Mouse (Mus musculus): ENCODE data around the gene Rgs14.
A peak's percentile ranks its signal among the peaks of the same experiment; 100 is the strongest.

Rgs14 gene

DNA sequence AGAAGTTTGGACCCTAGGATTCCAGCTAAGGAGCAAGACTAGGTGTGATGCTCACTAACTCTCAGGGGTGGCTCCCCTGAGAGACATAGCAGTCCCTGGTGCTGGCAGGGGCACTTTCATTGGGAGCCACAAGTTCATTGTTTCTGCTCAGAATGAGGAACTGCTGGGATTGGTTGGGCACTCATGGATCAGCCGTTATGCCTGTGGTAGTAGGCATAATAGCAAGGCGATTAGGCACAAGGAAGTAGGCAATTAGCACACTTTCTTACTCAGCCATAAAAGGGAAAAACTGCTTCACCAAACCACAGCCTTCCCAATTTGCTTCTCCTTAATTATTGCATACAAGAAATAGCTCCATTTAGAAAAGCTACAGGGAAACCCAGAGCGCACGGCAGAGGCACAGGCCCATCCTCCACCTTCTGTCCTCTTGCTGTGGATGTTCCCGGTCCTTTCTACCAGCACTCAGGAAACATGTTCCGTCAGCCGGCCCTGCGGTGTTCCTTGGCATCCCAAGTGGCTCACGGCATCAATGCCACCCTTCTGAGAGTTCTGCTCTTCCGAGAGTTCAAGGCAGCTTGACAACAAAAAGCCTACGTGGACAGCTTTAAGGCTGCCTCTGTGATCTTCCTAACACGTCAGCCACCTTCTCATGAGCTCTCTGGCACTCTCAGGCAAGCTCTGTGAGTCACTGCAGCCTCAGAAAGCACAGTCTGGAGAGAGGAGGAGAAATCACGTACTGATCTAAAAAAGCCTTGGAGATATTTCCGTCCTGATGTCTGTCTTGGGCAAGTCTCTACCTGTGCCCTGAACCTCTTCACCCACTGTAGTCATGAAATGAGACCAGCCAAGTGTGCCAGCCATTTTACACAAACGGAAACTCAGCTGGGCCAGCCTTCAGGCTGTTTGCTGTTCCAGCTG, 34.7 kb downstream of the Rgs14 start:
- DNase-seq (ENCODE audit: inconsistent ontology term): peak; percentile 54

DNA sequence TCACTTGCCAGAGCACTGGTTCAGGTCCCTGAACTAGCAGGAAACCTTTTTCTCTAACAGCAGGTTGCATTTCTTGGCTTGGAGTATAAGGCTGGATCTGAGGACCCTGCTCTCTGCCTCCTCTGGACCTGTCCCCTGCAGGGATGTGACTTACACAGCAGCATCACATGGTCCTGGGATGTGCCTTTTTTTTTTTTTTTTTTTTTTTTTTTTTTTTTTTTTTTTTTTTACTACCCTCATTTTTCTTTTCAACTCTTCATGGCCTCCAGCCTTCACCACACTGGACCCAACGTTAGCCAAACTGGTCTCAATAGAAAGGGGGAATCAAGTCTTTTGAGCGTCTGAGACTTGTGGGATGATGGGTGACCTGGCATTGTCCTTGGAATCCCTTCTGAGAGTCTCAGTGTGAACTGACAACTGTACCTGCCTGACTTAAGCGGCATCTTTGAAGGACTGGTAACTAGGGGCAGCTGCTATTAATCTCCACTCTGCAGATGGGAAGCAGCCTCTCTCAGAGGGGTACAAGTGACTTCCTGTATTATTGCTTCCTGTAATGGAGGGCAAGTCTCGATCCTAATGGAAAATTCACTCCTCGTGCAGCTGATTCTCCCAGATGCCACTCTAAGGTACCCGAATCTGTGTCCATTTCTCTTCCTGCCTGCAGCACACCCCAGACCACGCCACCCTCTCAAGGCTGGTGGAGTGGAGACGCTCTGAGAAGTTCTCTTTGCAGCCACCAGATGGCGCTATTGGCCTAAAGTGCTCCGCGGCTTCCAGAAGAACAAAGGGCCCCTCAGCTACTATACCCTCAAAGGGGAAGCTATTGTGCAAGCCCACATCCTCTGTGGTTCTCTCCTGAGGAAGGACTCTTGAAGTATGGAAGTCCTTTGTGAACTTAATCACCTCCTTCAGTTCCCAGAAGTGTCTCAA, 35.6 kb downstream of the Rgs14 start:
- DNase-seq (ENCODE audit: inconsistent ontology term): peak; percentile 69

DNA sequence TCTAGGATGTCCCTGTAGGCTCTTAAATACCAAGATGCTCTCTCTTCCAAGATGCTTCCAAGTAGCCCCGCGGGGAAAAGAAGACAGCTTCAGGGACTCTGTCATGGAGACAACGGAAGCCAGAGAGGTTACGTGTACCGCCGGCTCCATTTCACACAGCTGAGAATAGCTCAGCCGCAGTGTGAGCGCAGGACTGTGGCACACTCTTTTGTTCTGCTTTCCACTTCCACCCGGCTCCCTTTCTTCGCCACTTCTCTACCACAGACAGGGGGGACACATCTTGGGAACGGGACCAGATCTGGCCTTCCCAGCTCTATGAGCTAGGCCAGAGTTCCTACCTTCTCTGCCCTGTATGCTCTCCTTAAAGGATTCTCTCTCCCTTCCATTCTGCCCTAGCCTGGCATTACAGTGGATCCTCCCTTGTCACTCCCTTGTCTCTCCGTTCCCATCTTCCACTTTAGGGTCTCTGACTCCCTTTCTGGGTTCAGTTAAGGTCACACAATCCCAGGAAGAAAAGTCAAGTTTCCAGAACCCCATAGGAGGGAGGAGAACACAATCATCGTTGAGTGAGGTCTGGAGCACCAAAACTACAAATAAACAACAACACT, 36.4 kb downstream of the Rgs14 start:
- DNase-seq (ENCODE audit: inconsistent ontology term): no peak

DNA sequence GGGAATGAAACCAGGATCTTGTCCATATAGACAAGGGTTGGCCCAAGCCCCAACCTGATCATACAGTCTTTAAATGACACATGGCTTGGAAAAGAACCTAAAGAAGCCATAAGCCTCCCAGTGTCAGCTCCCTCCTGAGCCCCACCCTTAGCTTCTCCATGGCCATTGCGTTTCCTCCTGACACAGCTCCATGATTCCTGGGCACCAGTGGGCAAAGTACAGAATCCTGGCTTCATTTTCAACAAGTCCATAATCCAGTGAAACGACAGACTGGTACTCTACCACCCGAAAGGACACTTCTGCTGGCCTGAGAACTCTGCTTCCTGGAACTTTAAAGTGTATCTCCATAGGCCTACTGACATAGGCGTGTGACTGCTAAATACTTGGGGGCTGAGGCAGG, 37.8 kb downstream of the Rgs14 start:
- no peak for DNase-seq (ENCODE audit: inconsistent ontology term)

DNA sequence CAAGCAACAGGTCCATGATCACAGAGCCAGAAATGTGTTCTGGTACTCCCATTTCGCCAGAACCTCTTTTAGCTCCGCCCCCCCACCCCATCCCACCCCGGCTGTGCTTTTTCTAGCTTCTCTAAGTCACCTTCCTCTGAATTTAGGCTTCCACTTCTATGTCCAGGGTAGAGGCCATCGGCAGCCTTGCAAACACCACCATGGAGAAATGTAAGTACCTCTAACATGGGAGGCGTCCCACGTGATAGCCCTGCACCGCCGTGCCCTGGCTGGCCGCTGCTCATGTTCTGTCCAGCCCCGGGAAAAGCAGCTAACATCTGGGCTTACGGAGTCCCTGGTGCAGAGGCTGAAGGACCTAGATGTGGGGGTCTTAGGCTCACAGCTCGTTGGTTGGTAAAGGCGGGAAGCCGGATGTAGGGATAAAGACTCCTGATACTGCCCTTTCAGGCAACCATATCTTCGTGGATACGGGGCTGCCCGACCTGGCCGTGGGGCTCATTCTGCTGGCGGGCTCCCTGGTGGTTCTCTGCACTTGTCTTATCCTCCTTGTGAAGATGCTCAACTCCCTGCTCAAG, 39.1 kb downstream of the Rgs14 start:
- no peak for DNase-seq (ENCODE audit: inconsistent ontology term)

DNA sequence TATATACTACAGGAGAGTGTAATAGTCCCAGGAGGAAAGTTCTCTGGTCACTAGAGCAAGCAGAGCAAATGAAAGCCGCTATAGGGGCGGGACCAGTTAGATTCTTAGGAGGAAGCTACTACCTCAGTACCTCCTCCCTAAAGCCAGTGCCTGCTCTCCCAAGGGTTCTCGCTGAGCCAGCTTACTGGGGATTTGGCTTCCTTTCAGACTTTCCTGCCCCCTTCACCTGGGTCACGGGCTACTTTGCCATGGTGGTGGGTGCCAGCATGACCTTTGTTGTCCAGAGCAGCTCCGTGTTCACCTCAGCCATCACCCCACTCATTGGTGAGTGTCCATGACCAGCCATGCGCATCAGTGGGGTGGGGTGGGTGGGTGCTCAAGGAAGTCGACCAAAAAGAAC, 42.3 kb downstream of the Rgs14 start:
- no peak for DNase-seq (ENCODE audit: inconsistent ontology term)

DNA sequence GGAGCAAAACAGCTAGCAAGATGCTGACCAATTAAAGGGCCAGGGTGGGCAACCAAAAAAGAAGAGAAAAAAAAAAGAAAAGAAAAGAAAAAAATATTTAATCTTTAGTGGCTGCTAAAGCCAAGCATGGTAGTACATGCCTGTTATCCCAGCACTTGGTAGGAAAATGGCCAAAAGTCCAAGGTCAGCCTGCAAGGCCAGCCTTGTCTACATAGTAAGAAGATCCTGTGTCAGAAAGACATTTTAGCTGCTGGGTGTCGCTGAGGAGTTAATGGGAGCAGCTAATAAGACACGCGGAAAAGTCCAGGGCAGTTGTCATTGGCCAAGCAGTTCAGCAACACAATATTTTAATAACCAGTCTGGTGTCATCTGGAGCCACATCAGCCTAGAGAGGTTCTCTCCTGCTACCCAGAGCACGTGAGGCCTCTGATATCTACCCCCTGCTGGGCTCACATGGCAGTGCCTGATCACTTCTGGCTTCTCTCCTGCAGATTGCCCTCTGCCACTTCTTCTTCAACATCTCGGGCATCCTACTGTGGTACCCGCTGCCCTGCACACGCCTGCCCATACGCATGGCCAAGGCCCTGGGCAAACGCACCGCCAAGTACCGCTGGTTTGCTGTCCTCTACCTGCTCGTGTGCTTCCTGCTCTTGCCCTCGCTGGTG, 43.2 kb downstream of the Rgs14 start:
- no peak for DNase-seq (ENCODE audit: inconsistent ontology term)

DNA sequence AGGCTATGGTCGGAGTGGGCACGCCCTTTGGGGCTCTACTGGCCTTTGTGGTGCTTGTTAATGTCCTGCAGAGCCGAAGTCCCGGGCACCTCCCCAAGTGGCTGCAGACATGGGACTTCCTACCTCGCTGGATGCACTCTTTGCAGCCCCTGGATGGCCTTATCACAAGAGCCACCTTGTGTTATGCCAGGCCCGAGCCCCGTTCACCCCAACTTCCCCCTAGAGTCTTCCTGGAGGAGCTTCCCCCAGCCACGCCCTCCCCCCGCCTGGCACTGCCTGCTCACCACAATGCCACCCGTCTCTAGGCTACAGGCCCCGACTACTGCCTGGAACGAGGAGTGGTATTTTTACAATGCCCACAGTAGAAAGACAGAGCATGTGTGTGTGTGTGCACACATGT, 43.8 kb downstream of the Rgs14 start:
- no peak for DNase-seq (ENCODE audit: inconsistent ontology term)

DNA sequence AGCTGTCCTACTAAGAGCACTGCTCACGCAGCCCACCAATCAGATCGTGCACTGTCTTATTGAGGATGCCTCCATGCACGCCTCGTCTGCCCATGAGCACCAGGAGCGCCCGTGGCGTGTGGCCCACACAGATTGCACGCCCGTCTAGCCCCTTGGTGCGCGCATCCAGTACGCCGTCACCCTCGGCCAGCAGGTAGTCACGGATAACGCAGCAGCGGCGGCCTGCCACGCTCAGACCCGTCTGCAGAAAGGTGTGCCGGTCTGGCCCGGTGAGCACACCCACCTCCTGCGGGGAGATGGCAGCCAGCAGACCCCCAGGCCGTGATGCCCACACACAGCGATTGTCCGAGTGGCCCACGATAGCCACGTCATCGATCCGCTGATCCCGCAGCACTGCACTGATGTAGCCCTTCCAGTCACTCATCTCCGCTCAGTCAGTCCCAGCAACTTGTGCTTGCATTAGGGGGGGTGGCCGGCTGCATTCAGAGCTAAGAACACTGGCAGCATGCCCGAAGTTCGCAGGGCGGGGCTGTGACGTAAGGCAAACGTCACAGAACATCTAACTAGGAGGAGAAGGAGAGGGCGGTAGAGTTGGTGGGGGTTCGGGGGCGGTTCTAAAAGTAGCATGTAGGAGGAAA, 45.3 kb downstream of the Rgs14 start, which contains the start of gene Pfn3:
TSS of gene Pfn3 (minus strand) at position 490 of the 638 bp plus-strand sequence.
- peak; percentile 37 for DNase-seq (ENCODE audit: inconsistent ontology term)

DNA sequence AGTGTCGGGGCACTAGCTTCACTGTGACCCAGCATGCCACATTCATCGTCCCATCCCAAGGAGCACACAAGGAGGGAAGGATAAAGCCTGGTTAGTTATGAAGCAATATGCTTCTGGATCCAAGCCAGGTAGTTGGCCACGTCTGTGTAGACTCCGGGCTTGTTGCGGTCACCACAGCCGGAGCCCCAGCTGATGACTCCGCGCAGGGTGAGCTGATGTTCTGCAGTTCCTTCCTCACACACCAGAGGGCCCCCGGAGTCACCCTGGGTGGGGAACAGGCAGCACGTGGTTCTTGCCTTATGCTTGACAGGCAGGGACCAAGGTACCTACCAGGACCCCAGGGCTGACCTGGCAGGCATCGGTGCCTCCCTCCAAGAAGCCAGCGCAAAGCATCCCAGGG, 48.5 kb downstream of the Rgs14 start:
- peak; percentile 89 for DNase-seq (ENCODE audit: inconsistent ontology term)

DNA sequence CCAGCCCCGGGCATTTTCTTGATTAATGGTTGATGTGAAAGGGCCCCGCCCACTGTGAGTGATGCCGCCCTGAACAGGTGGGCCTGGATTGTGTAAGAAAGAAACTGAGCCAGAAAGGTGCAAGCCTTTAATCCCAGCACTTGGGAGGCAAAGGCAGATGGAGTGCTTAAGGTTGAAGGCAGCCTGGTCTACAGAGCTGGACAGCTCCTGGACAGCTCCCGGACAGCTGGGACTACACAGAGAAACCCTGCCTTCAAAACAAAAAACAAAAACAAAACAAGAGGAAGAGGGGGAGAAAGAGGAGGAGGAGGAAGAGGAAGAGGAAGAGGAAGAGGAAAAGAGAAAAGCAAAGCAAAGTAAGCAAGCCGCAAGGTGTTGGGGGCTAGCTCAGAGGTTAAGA, 49.6 kb downstream of the Rgs14 start:
- DNase-seq (ENCODE audit: inconsistent ontology term): no peak

DNA sequence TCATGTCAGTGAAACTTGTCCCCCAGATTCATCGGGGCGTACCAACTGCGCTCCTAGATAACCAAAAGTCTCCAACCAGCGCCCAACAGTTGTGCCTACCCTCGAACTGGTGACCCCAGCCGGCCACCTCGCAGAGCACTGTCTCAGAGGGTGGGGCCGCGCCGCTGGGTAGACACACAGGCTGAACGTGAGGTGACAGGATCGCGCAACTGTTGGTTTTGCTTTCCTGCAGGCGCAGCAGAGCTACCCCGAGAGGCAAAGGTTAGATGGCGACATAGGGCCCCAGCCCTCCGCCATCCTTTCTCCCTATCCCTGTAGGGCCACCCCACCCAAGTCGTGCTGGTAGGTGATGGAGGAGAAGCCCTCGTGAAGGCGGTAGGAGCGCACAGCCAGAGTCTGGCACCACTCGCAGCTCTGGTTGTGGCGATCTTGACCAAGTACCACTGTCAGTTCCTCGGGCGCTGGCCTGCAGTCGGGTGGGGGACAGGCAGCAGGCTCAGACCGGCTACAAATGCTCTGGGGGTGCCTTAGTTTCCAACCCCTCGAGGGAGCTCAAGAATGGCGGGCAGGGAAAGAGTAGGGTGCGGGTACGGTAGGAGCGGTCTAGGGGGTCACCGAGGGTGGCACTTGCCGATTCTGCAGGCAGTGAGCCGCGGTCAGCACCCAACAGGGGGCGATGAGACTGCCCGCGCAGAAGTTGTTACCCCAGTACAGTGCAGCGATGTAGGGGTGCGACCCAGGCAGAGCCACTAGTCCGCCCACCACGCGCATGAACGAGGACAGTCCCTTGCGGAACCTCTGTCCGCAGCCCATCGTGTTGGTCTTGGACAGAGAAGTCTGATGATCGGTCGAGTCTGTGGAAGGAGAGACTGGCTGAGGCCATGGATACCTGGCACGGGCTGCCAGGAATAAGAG, 50.7 kb downstream of the Rgs14 start:
- DNase-seq (ENCODE audit: inconsistent ontology term): no peak

DNA sequence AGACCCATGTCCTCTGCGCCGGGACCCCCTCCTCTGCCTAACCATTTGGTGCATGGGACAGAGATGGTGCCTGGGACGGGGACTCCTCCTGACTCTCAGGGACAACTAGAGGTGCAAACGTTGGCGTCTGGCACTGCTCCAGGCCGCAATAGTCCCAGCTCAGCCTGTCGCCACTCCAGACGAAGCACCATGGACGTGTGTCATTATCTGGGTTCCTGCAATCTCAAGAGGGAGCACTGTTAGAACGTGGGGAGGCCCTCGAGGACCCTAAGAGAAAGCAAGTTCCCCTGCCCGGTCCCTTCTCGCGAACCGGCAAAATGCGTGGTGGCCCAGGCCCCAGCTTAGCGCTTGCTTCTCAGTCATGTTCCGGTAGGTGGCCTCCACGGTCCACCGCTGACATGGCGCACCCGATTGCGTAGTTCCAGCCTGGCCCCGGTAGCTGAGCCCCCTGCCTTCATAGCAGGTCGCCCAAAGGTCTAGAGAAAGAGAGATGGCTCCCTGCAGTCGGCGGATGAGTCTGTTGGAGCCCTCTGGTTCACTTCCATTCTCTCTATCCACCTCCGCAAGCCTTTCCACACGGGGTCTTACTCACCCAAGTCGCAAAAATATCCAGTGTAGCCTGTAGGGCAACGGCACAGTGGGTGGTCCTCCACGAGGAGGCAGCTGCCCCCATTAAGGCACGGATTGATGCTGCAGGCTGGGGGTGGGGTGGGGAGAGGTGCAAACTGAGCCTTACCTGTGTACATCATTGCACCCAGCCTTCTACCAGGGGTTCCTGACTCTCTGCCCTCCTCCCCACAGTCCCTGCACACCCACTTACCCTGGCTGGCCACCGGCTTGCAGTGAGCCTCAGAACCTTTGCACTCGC, 51.6 kb downstream of the Rgs14 start:
- DNase-seq (ENCODE audit: inconsistent ontology term): peak; percentile 76

DNA sequence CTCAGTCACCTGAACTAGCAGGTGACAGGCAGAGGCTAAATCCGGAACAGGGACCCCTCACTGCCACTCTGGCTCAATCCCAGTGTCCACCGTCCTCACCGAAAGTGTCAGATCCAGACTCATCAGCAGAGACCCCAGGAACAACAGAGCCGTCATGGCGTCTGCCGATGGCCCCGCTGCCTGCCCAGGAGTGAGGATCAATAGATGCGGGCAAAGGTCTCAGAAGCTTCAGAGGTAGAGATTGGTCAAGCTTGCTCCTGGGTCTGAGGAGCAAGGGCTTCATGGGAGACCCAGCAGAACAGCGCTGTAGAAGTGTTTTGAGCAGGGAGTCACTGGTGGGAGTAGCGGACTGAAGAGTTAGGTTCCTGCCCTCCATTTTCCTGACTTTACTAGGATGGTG, 57.1 kb downstream of the Rgs14 start, which contains the start of gene F12:
TSS of gene F12 (minus strand) at position 181 of the 400 bp plus-strand sequence.
- DNase-seq (ENCODE audit: inconsistent ontology term): no peak

DNA sequence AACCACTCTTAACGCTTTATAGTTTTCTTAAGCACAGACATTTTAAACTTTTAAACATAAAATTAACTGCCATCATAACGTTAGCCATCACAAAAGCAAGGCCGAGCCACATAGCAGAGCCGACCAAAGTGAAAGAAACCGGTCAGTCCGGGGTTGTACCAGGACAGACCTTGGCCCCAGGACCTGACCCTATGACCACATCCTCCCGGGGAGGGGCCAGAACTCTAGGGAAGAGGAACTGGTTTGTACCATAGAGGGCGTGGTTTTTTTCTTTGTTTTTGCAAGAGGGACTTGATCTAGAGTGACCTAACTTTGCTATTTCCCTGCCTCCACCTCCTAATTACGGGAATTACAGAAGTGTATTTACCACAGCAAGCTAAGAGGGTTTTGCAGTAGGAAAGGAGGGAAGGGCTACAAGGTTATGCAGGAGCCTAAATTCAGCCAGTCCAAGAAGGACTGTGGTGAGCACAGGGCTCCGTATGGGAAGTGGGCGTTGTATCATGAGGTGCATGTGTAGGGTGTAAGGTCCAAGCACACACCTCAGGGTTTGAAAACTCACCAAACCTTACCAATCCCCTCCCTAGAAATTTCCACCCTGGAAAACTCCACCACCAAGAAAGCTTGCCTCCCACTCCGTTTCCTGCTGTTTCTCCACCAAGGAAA, 59.8 kb downstream of the Rgs14 start:
- DNase-seq (ENCODE audit: inconsistent ontology term): no peak

DNA sequence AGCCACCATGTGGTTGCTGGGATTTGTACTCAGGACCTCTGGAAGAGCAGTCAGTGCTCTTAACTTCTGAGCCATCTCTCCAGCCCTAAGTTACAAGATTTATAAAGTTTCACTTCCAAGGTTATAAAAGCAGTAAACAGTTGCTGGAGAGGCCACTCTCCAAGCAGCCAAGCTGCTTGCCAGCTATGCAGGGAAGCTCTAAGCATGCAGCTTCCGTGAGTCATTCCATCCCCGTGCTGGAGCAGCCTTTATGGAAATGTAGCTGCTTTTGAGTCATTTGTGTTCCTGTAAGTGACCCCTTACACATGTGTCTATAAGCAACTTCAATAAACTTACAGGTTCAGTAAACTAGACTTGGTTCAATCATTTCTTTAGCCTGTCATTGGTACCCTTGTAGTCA, 61.0 kb downstream of the Rgs14 start:
- no peak for DNase-seq (ENCODE audit: inconsistent ontology term)

DNA sequence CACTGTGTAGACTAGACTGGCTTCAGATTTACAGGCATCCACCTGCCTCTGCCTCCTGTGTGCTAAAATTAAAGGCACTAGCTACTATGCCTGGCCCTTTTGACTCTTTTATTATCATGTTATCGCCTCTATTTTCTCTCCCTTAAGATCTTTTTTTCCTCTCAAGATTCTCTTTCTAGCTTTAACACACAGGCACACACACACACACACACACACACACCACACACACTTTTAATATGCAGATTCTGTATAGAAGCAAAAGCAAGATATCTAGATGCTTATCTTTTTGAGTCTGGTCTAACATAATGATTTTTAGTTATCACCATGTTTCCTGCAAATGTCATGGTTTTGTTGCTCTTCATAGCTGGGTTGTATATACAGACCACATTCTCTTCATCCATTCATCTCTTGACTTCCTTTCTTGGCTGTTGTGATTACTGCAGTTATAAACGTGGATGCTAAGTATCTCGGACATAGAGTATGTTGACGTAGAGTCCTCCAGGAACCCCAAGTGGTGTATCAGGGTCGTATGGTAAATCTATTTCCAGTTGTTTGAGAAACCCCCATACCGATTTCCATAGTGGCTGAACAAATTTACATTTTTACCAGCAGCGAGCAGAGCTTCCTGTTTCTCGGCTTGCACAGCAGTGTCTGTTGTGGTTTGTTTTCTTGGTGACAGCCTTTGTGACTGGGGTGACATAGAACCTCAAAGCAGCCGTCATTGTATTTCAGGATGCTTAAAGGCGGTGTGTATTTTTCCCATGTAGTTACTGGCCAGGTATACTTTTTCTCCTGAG, 62.6 kb downstream of the Rgs14 start:
- DNase-seq (ENCODE audit: inconsistent ontology term): no peak
